Mouse (Mus musculus) ES-E14 (cell line): ENCODE results near the gene Olfr270.

Experiments
- CHD2 ChIP-seq: IDR thresholded peaks from 2 replicates; pipeline ENCODE4 v1.6.1; 2014; ENCODE audit warnings: mild to moderate bottlenecking, low read depth, low read length, inconsistent platforms
- MAFK ChIP-seq: IDR thresholded peaks from 2 replicates; pipeline ENCODE4 v1.6.1; 2014; ENCODE audit warnings: mild to moderate bottlenecking, low read depth, low read length, inconsistent platforms; ENCODE audit not compliant: insufficient read depth
- ZC3H11A ChIP-seq: IDR thresholded peaks from 2 replicates; pipeline ENCODE4 v1.6.1; 2012; ENCODE audit warnings: low read depth, mild to moderate bottlenecking, inconsistent platforms, low read length, borderline replicate concordance
- ZNF384 ChIP-seq: IDR thresholded peaks from 2 replicates; pipeline ENCODE4 v1.6.1; 2012; ENCODE audit warnings: low read depth, low read length, inconsistent platforms

- TF ChIP-seq ZNF384 (no peak), MAFK (no peak), CHD2 (no peak), ZC3H11A (no peak)
Measured at GRCm38 (mm10) chr4:53000154-53000553, 35.8 kb downstream of the Olfr270 start.
